Comparison of ENCODE assay signal across 12 mouse cellular contexts in the genomic region with DNA sequence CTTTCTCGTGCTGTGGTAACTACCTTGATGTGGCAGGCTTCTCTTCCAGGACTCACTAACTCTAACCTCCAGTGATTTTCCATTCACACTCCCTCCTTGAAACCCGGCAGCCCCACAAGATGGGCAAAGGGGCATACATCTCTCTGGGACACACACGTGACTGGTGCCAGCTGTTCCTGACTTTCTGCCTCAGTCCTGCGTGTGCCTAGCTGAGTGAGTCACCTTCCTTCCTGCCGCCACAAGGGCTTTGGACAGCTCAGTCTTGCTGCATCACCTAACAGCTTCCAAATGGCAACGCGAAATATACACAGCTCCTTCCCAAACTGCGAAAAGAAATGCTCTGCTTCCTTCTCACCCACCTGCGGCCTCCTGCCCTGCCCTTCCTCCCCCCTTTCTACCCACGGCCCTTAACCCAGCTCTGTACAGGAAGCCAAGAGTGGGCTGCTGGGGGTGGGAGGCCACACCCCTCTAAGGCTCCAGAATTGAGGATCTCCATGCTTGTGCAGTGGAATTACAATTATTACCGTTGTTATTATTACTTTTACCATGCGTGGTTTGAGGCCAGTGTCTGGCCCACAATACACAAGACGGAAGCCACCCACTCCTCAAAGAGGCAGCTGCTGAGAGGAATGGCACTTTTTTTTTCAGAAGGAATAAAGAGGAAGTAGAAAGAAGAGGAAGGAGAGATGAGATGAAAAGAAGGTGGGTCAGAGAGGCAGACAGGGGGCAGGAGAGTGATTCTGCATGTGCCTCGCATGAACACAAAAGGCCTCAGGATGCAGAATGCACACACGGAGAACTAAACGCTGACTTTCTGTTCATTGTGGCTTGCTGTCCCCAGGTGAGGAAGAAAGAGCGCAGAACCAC.
A peak's percentile ranks its signal among the peaks of the same experiment; 100 is the strongest.
DNase-seq lines count a peak whose midpoint lies in the region; ATAC-seq lines count a peak whose summit lies in the region.
"Had no signal": no experiment of that assay in that cellular context is flagged by ENCODE, and none has a peak within 500 bp of the region (broad histone marks: within the 10 kb centered on the region; RNA-seq: fewer than 3 reads in every experiment).

No protein-coding gene starts in this region.

- H3K4me1 ChIP-seq in midbrain, embryonic 10.5 days: peaks cover 65% of the 10 kb centered on the region

- no peak for DNase-seq in frontal cortex, postnatal 14 days (ENCODE audit: low spot score in 2 of 2)
- DNase-seq in right cerebral cortex, postnatal 25 days: peak; percentile 31
- no peak for DNase-seq in right cerebral cortex, postnatal 10 days (ENCODE audit: low spot score in 2 of 2)
- no peak for DNase-seq in ovary, postnatal 14 days (ENCODE audit: low spot score)
- DNase-seq in midbrain, embryonic 10.5 days (ENCODE audit: low spot score): no peak
- DNase-seq in c-Kit-positive CD71-positive TER-119-positive erythroid progenitor cells, embryonic 14.5 days (ENCODE audit: low spot score): no peak
- DNase-seq: cerebellum, postnatal 25 days; kidney, postnatal 25 days; spleen, adult 18-20 months had no signal

- WGBS in midbrain, embryonic 10.5 days: 87% methylated on average over 17 of the region's 17 CpGs

- H3K27me3 ChIP-seq in midbrain, embryonic 10.5 days (ENCODE audit: low read depth, poor library complexity, severe bottlenecking): no peaks in the 10 kb centered on the region
- H3K27me3 ChIP-seq: neural tube, embryonic 13.5 days had no signal

- no peaks in the 10 kb centered on the region for H3K36me3 ChIP-seq in midbrain, embryonic 10.5 days
- H3K36me3 ChIP-seq: neural tube, embryonic 13.5 days had no signal

- no peak overlapping the region for H3K4me3 ChIP-seq in midbrain, embryonic 10.5 days
- H3K4me3 ChIP-seq: neural tube, embryonic 13.5 days had no signal

- H3K9me3 ChIP-seq in midbrain, embryonic 10.5 days (replicated peaks): no peaks in the 10 kb centered on the region
- H3K9me3 ChIP-seq: neural tube, embryonic 13.5 days had no signal

- no peak overlapping the region for H3K27ac ChIP-seq in midbrain, embryonic 10.5 days (replicated peaks)
- H3K27ac ChIP-seq: neural tube, embryonic 13.5 days had no signal

- peak; percentile 74 for ATAC-seq in frontal cortex, adult (ENCODE audit: low TSS enrichment)
- ATAC-seq in megakaryocyte, adult 5-6 weeks (ENCODE audit: poor library complexity, severe bottlenecking): peak; percentile 72
